Mouse (Mus musculus) frontal cortex, postnatal 10 days (tissue): Measurements from ENCODE around the gene Slc51b.

ENCODE experiments used
- DNase-seq, 2 experiments: peaks; one replicate each; pipeline ENCODE4 v3.0.0; 2022; ENCODE audit warnings: low spot score in 2 of 2, mixed read lengths in 1 of 2

The Slc51b gene

GRCm38 (mm10) chr9:65374468-65375162 lies 48.1 kb downstream of the Slc51b start:
- DNase-seq: no peak

GRCm38 (mm10) chr9:65372449-65372848 lies 50.3 kb downstream of the Slc51b start:
- DNase-seq: no peak

- no peak for DNase-seq
Observed at GRCm38 (mm10) chr9:65371756-65372155, 51.0 kb downstream of the Slc51b start.

GRCm38 (mm10) chr9:65365721-65366120 lies 57.0 kb downstream of the Slc51b start:
- DNase-seq: no peak

GRCm38 (mm10) chr9:65363684-65364083 lies 59.1 kb downstream of the Slc51b start:
- no peak for DNase-seq
